Mouse (Mus musculus) MEL (cell line): Measurements from ENCODE around the gene Ube2t. TPM values are rescaled to one million over a fixed set of nuclear protein-coding genes. Genes with fewer than 3 reads are reported as not detected.

Source experiments
- DNase-seq: peaks from one replicate; pipeline ENCODE4 v3.0.0; 2011; ENCODE audit warnings: low read depth, low spot score
- H3K27ac ChIP-seq: 2 replicates; pipeline ENCODE4 v1.5.1; 2012; ENCODE audit warnings: low read depth, mild to moderate bottlenecking, control low read depth, low read length, moderate library complexity; ENCODE audit not compliant: control insufficient read depth
- H3K27me3 ChIP-seq, 2 experiments: fragments of 150-350 bp in 1 of 2; sonication (generic) in 1 of 2; 2 replicates each; pipeline ENCODE4 v1.6.1; 2012; ENCODE audit warnings: low read length in 2 of 2, mild to moderate bottlenecking in 2 of 2, improper control_type of control experiment in 1 of 2, moderate library complexity in 1 of 2; ENCODE audit not compliant: insufficient read depth in 2 of 2, control insufficient read depth in 1 of 2
- H3K36me3 ChIP-seq, 2 experiments: 2 replicates each; pipeline ENCODE4 v1.6.1; 2012 to 2014; ENCODE audit warnings: low read length in 2 of 2, improper control_type of control experiment in 1 of 2, inconsistent platforms in 1 of 2, mild to moderate bottlenecking in 1 of 2; ENCODE audit not compliant: insufficient read depth in 2 of 2, control insufficient read depth in 1 of 2
- H3K4me1 ChIP-seq, 2 experiments: fragments of 150-350 bp in 1 of 2; sonication (generic) in 1 of 2; 2 replicates each; pipeline ENCODE4 v1.6.1; 2012; ENCODE audit warnings: low read length in 2 of 2, improper control_type of control experiment in 1 of 2, mild to moderate bottlenecking in 1 of 2; ENCODE audit not compliant: insufficient read depth in 2 of 2, control insufficient read depth in 1 of 2
- H3K4me3 ChIP-seq, 2 experiments: fragments of 150-350 bp in 1 of 2; sonication (generic) in 1 of 2; 2 replicates each; pipeline ENCODE4 v1.5.1; 2012; ENCODE audit warnings: low read depth in 2 of 2, low read length in 2 of 2, mild to moderate bottlenecking in 2 of 2, moderate library complexity in 2 of 2, control low read depth in 1 of 2, improper control_type of control experiment in 1 of 2; ENCODE audit not compliant: control insufficient read depth in 1 of 2, insufficient read depth in 1 of 2
- H3K79me2 ChIP-seq: 2 replicates; pipeline ENCODE4 v1.6.1; 2012; ENCODE audit warnings: mild to moderate bottlenecking, low read length, moderate library complexity; ENCODE audit not compliant: control insufficient read depth, poor library complexity, insufficient read depth
- H3K9ac ChIP-seq: 2 replicates; pipeline ENCODE4 v1.6.1; 2012; ENCODE audit warnings: low read depth, mild to moderate bottlenecking, control low read depth, low read length, moderate library complexity; ENCODE audit not compliant: control insufficient read depth, poor library complexity, severe bottlenecking
- H3K9me3 ChIP-seq: fragments of 150-350 bp; sonication (generic); replicated peaks from 2 replicates; pipeline ENCODE4 v1.6.1; 2012; ENCODE audit warnings: mild to moderate bottlenecking, low read length, improper control_type of control experiment, moderate library complexity; ENCODE audit not compliant: insufficient read depth
- BHLHE40 ChIP-seq: IDR thresholded peaks from 2 replicates; pipeline ENCODE4 v1.6.1; 2012; ENCODE audit warnings: low read depth, mild to moderate bottlenecking, inconsistent platforms, low read length, improper control_type of control experiment, borderline replicate concordance
- CHD2 ChIP-seq: IDR thresholded peaks from 2 replicates; pipeline ENCODE4 v1.6.1; 2011; ENCODE audit warnings: low read length, improper control_type of control experiment
- E2F4 ChIP-seq: IDR thresholded peaks from 2 replicates; pipeline ENCODE4 v1.6.1; 2011; ENCODE audit warnings: low read depth, low read length, improper control_type of control experiment, borderline replicate concordance
- ELF1 ChIP-seq: IDR thresholded peaks from 2 replicates; pipeline ENCODE4 v1.6.1; 2014; ENCODE audit warnings: low read depth, mild to moderate bottlenecking, inconsistent platforms, low read length, improper control_type of control experiment, moderate library complexity
- ETS1 ChIP-seq: IDR thresholded peaks from 2 replicates; pipeline ENCODE4 v1.6.1; 2012; ENCODE audit warnings: low read depth, mild to moderate bottlenecking, inconsistent platforms, low read length, improper control_type of control experiment, moderate library complexity
- GABPA ChIP-seq: IDR thresholded peaks from 2 replicates; pipeline ENCODE4 v1.6.1; 2012; ENCODE audit warnings: low read depth, mild to moderate bottlenecking, inconsistent platforms, low read length, improper control_type of control experiment, moderate library complexity
- HCFC1 ChIP-seq: IDR thresholded peaks from 2 replicates; pipeline ENCODE4 v1.6.1; 2012; ENCODE audit warnings: low read depth, mild to moderate bottlenecking, inconsistent platforms, low read length, improper control_type of control experiment, moderate library complexity
- JUND ChIP-seq: IDR thresholded peaks from 2 replicates; pipeline ENCODE4 v1.6.1; 2011; ENCODE audit warnings: low read depth, mild to moderate bottlenecking, improper control_type of control experiment, low read length
- KAT2A ChIP-seq: conservative IDR thresholded peaks from 2 replicates; pipeline ENCODE4 v1.6.1; 2012; ENCODE audit warnings: low read depth, low read length, improper control_type of control experiment, inconsistent platforms
- MAX ChIP-seq: IDR thresholded peaks from 2 replicates; pipeline ENCODE4 v1.6.1; 2011; ENCODE audit warnings: low read length, improper control_type of control experiment
- MAZ ChIP-seq: IDR thresholded peaks from 2 replicates; pipeline ENCODE4 v1.6.1; 2012; ENCODE audit warnings: low read depth, mild to moderate bottlenecking, inconsistent platforms, low read length, improper control_type of control experiment
- MXI1 ChIP-seq: IDR thresholded peaks from 2 replicates; pipeline ENCODE4 v1.6.1; 2011; ENCODE audit warnings: mild to moderate bottlenecking, low read depth, low read length, improper control_type of control experiment
- MYC ChIP-seq: IDR thresholded peaks from 2 replicates; pipeline ENCODE4 v1.6.1; 2011; ENCODE audit warnings: low read depth, mild to moderate bottlenecking, low read length, improper control_type of control experiment, moderate library complexity
- NRF1 ChIP-seq: IDR thresholded peaks from 2 replicates; pipeline ENCODE4 v1.6.1; 2014; ENCODE audit warnings: low read depth, mild to moderate bottlenecking, inconsistent platforms, low read length, improper control_type of control experiment, moderate library complexity; ENCODE audit not compliant: poor library complexity, insufficient read depth, severe bottlenecking
- POLR2A ChIP-seq, 2 experiments: IDR thresholded peaks; 2 replicates each; pipeline ENCODE4 v1.6.1; 2011 to 2012; ENCODE audit warnings: low read length in 2 of 2, mild to moderate bottlenecking in 2 of 2, control low read depth in 1 of 2, improper control_type of control experiment in 1 of 2, low read depth in 1 of 2, moderate library complexity in 1 of 2; ENCODE audit not compliant: control insufficient read depth in 1 of 2, insufficient read depth in 1 of 2, poor library complexity in 1 of 2
- POLR2AphosphoS5 ChIP-seq: IDR thresholded peaks from 2 replicates; pipeline ENCODE4 v1.6.1; 2012; ENCODE audit warnings: low read depth, borderline replicate concordance, mild to moderate bottlenecking, inconsistent platforms, low read length, moderate library complexity, mixed read lengths
- RAD21 ChIP-seq: IDR thresholded peaks from 2 replicates; pipeline ENCODE4 v1.6.1; 2011; ENCODE audit warnings: mild to moderate bottlenecking, low read depth, low read length, improper control_type of control experiment
- SIN3A ChIP-seq: IDR thresholded peaks from 2 replicates; pipeline ENCODE4 v1.6.1; 2012; ENCODE audit warnings: low read length, improper control_type of control experiment, inconsistent platforms
- SMC3 ChIP-seq: IDR thresholded peaks from 2 replicates; pipeline ENCODE4 v1.6.1; 2011; ENCODE audit warnings: low read depth, low read length, improper control_type of control experiment
- TAL1 ChIP-seq: IDR thresholded peaks from 2 replicates; pipeline ENCODE4 v1.6.1; 2012; ENCODE audit warnings: mild to moderate bottlenecking, inconsistent platforms, low read length, moderate library complexity, mixed read lengths
- UBTF ChIP-seq: IDR thresholded peaks from 2 replicates; pipeline ENCODE4 v1.6.1; 2012; ENCODE audit warnings: low read depth, mild to moderate bottlenecking, inconsistent platforms, low read length, improper control_type of control experiment, moderate library complexity, borderline replicate concordance; ENCODE audit not compliant: insufficient read depth
- ZMIZ1 ChIP-seq: IDR thresholded peaks from 2 replicates; pipeline ENCODE4 v1.6.1; 2012; ENCODE audit warnings: low read depth, mild to moderate bottlenecking, inconsistent platforms, low read length, improper control_type of control experiment, moderate library complexity
- ZNF384 ChIP-seq: IDR thresholded peaks from 2 replicates; pipeline ENCODE4 v1.6.1; 2012; ENCODE audit warnings: low read depth, mild to moderate bottlenecking, inconsistent platforms, low read length, improper control_type of control experiment
- polyA plus RNA-seq, 2 experiments: library from polyadenylated mRNA; stranded (reverse) in 1 of 2; unstranded in 1 of 2; fragments of >175 nt in 1 of 2; fragments of >200 nt in 1 of 2; gene quantifications; 2 replicates each; pipeline versions ENCODE4 v1.2.1 to v1.2.4; 2012; ENCODE audit warnings: low replicate concordance in 2 of 2, low read depth in 1 of 2; ENCODE audit not compliant: insufficient read length in 2 of 2, insufficient read depth in 1 of 2, missing spikeins in 1 of 2
- total RNA-seq: library from RNA; depleted of rRNA; stranded (reverse); fragments of 300-350 nt; gene quantifications from 2 replicates; pipeline ENCODE4 v1.2.3, GENCODE M21; 2012

The Ube2t gene
- total and polyA plus RNA-seq, 3 experiments = 14.4 to 23.1 TPM; not detected in 1

DNA sequence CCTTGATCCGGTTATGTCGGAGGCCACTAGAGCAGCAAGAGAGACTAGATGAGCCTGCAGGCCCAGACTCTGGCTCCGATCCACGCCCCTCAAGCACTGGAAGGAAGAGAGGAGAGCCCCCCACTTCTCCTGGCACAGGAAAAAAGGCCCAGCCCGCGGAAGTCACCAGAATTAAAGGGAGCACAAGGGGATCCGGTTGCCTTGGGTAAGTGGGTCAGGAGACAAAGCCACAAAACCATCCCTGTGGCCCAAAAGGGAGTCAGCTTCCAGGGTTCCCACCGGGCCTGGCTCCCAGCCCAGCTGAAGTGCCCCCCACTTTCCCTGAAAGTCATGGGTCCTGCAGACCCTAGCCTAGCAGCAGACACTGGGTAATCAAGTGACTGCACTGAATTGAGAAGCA, 35.9 kb downstream of the Ube2t start:
- TF ChIP-seq KAT2A (no peak), RAD21 (no peak), JUND (no peak), ZMIZ1 (no peak), MAZ (no peak), BHLHE40 (no peak), NRF1 (no peak), SIN3A (no peak), MXI1 (no peak), UBTF (no peak), POLR2AphosphoS5 (no peak), HCFC1 (no peak), ETS1 (no peak), SMC3 (no peak), ZNF384 (no peak)
- TF ChIP-seq, all 39 proteins: peak for 0
- no peak overlapping the region for H3K4me3 ChIP-seq
- peaks cover 0 to 7% of the 10 kb centered on the region in 2 experiments; a peak in 3 of 4 replicates for H3K4me1 ChIP-seq
- H3K9ac ChIP-seq = no peak overlapping the region
- H3K9me3 ChIP-seq = no peaks in the 10 kb centered on the region
- peaks cover 1 to 2% of the 10 kb centered on the region in 2 experiments; a peak in 2 of 4 replicates for H3K27me3 ChIP-seq
- H3K36me3 ChIP-seq = peaks cover 0 to 2% of the 10 kb centered on the region in 2 experiments; a peak in 1 of 4 replicates
- DNase-seq = no peak
- no peak overlapping the region for H3K27ac ChIP-seq
- no peaks in the 10 kb centered on the region for H3K79me2 ChIP-seq

DNA sequence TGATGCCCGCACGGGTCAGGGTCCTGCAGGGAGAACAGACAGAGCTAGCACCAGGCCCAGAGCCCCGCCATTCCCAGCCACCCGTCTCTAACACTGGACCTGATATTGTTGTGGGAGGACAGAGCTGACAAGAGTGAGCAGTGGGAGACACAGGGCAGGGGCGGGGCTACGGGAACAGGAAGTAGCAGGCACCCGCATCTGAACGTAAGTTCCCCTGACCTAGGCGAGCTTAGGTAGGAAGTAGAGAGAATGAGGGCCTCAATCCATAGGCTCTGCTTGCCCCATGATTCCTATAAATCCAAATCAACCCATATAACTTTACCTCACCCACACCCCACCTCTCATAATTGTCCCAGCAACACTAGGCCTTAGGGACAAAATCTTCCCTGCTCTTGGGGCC, 38.2 kb downstream of the Ube2t start:
- no peaks in the 10 kb centered on the region for H3K9me3 ChIP-seq
- TF ChIP-seq MXI1 (no peak), GABPA (no peak), CHD2 (no peak), E2F4 (no peak), BHLHE40 (no peak), POLR2A (IDR thresholded peaks at IDR 0.05; ENCODE audit: control insufficient read depth in 1 of 2, insufficient read depth in 1 of 2, low read depth in 1 of 2, low read length in 2 of 2, poor library complexity in 1 of 2) (peak in 1 of 2 experiments; percentile 43; a peak in 1 of 4 replicates), MAX (no peak), SMC3 (no peak), TAL1 (no peak), HCFC1 (peak; percentile 59), NRF1 (no peak), ELF1 (peak; percentile 80), MYC (no peak)
- TF ChIP-seq, all 39 proteins: peak for 3
- no peak overlapping the region for H3K9ac ChIP-seq
- peak; percentile 82 for DNase-seq
- no peaks in the 10 kb centered on the region for H3K79me2 ChIP-seq
- H3K4me3 ChIP-seq = no peak overlapping the region
- H3K27ac ChIP-seq = no peak overlapping the region
- peaks cover 0 to under 1% of the 10 kb centered on the region in 2 experiments; a peak in 3 of 4 replicates for H3K27me3 ChIP-seq
- peaks cover 0 to 7% of the 10 kb centered on the region in 2 experiments; a peak in 3 of 4 replicates for H3K4me1 ChIP-seq
- H3K36me3 ChIP-seq = peaks cover 0 to 2% of the 10 kb centered on the region in 2 experiments; a peak in 1 of 4 replicates
